In genomic region chr1:22118266-22118772, GRCm38 (mm10) we compare ENCODE assay signal across 27 mouse cellular contexts.
DNase-seq lines count a peak whose midpoint lies in the region; ATAC-seq and TF ChIP-seq lines count a peak whose summit lies in the region.
"Had no signal": no experiment of that assay in that cellular context is flagged by ENCODE, and none has a peak within 500 bp of the region (broad histone marks: within the 10 kb centered on the region; RNA-seq: fewer than 3 reads in every experiment).

No protein-coding gene starts in this region.

- peak; percentile 4 for DNase-seq in embryo, embryonic 11 days
- DNase-seq in embryo, embryonic 10 days (ENCODE audit: low spot score): no peak
- no peak for DNase-seq in kidney, adult 8-10 months
- DNase-seq in lung, embryonic 14.5 days: peak; percentile 1
- DNase-seq in lung, postnatal 0 days (ENCODE audit: low spot score): no peak
- DNase-seq in embryonic facial prominence, embryonic 14.5 days (ENCODE audit: low spot score): peak; percentile 60
- DNase-seq in stomach, postnatal 0 days (ENCODE audit: low spot score): no peak
- DNase-seq: adrenal gland, postnatal 10 days; adrenal gland, postnatal 36 days; B cell, adult 2 months; cerebellum, adult 18-20 months; cerebellum, adult 9-10 months; cerebellum, postnatal 14 days; gastrocnemius, adult 2 months; gastrocnemius, postnatal 14 days; heart, adult 11 months had no signal

- no peaks in the 10 kb centered on the region for H3K36me3 ChIP-seq in kidney, embryonic 15.5 days
- H3K36me3 ChIP-seq in lung, embryonic 14.5 days (ENCODE audit: insufficient read depth): no peaks in the 10 kb centered on the region
- no peaks in the 10 kb centered on the region for H3K36me3 ChIP-seq in lung, postnatal 0 days (ENCODE audit: insufficient read depth, low read length)
- no peaks in the 10 kb centered on the region for H3K36me3 ChIP-seq in embryonic facial prominence, embryonic 14.5 days (ENCODE audit: control insufficient read depth, insufficient read depth, low read length)
- H3K36me3 ChIP-seq in stomach, postnatal 0 days (ENCODE audit: control insufficient read depth, insufficient read depth, low read length): no peaks in the 10 kb centered on the region
- H3K36me3 ChIP-seq: embryonic facial prominence, embryonic 12.5 days; forebrain, embryonic 10.5 days; G1E; hindbrain, embryonic 12.5 days; hindbrain, embryonic 15.5 days had no signal

- no peaks in the 10 kb centered on the region for H3K9me3 ChIP-seq in kidney, embryonic 15.5 days (replicated peaks)
- no peaks in the 10 kb centered on the region for H3K9me3 ChIP-seq in lung, embryonic 14.5 days (ENCODE audit: low read depth, low read length)
- H3K9me3 ChIP-seq in lung, postnatal 0 days (ENCODE audit: low read length): no peaks in the 10 kb centered on the region
- no peaks in the 10 kb centered on the region for H3K9me3 ChIP-seq in embryonic facial prominence, embryonic 14.5 days (ENCODE audit: control insufficient read depth, low read length)
- H3K9me3 ChIP-seq in stomach, postnatal 0 days (ENCODE audit: control insufficient read depth, low read length): no peaks in the 10 kb centered on the region
- H3K9me3 ChIP-seq: embryonic facial prominence, embryonic 12.5 days; forebrain, embryonic 10.5 days; forebrain, embryonic 13.5 days; G1E; hindbrain, embryonic 12.5 days; hindbrain, embryonic 15.5 days had no signal

- no peak overlapping the region for H3K4me2 ChIP-seq in kidney, embryonic 15.5 days
- no peak overlapping the region for H3K4me2 ChIP-seq in lung, embryonic 14.5 days
- H3K4me2 ChIP-seq in lung, postnatal 0 days (replicated peaks; ENCODE audit: low read depth, low read length): no peak overlapping the region
- H3K4me2 ChIP-seq in embryonic facial prominence, embryonic 14.5 days (ENCODE audit: low read depth, low read length): no peak overlapping the region
- H3K4me2 ChIP-seq in stomach, postnatal 0 days (replicated peaks; ENCODE audit: low read depth): no peak overlapping the region
- H3K4me2 ChIP-seq: embryonic facial prominence, embryonic 12.5 days; forebrain, embryonic 13.5 days; heart, embryonic 11.5 days; hindbrain, embryonic 12.5 days; hindbrain, embryonic 15.5 days had no signal

- no peak overlapping the region for H3K9ac ChIP-seq in kidney, embryonic 15.5 days
- no peak overlapping the region for H3K9ac ChIP-seq in lung, embryonic 14.5 days
- H3K9ac ChIP-seq in lung, postnatal 0 days (replicated peaks; ENCODE audit: low read depth): no peak overlapping the region
- no peak overlapping the region for H3K9ac ChIP-seq in embryonic facial prominence, embryonic 14.5 days (ENCODE audit: low read depth, low read length)
- no peak overlapping the region for H3K9ac ChIP-seq in stomach, postnatal 0 days (ENCODE audit: low read length)
- H3K9ac ChIP-seq: embryonic facial prominence, embryonic 12.5 days; forebrain, embryonic 13.5 days; hindbrain, embryonic 12.5 days; hindbrain, embryonic 15.5 days had no signal

- no peak for TF ChIP-seq CTCF in lung, embryonic 14.5 days (IDR thresholded peaks at IDR 0.05; ENCODE audit: low read depth)
- TF ChIP-seq CTCF in lung, postnatal 0 days (IDR thresholded peaks at IDR 0.05): no peak
- TF ChIP-seq CTCF in stomach, postnatal 0 days (IDR thresholded peaks at IDR 0.05; ENCODE audit: low read depth): no peak

- 31% methylated on average over 4 of the region's 4 CpGs for WGBS in kidney, embryonic 15.5 days
- 44% methylated on average over 4 of the region's 4 CpGs for WGBS in lung, embryonic 14.5 days
- 44% methylated on average over 4 of the region's 4 CpGs for WGBS in lung, postnatal 0 days
- WGBS in embryonic facial prominence, embryonic 14.5 days: 26% methylated on average over 4 of the region's 4 CpGs
- 59% methylated on average over 4 of the region's 4 CpGs for WGBS in stomach, postnatal 0 days

- no peaks in the 10 kb centered on the region for H3K27me3 ChIP-seq in kidney, embryonic 15.5 days
- no peaks in the 10 kb centered on the region for H3K27me3 ChIP-seq in lung, embryonic 14.5 days (ENCODE audit: insufficient read depth, low read length)
- no peaks in the 10 kb centered on the region for H3K27me3 ChIP-seq in lung, postnatal 0 days (replicated peaks; ENCODE audit: insufficient read depth, low read length)
- no peaks in the 10 kb centered on the region for H3K27me3 ChIP-seq in embryonic facial prominence, embryonic 14.5 days (replicated peaks; ENCODE audit: control insufficient read depth, insufficient read depth, low read length)
- no peaks in the 10 kb centered on the region for H3K27me3 ChIP-seq in stomach, postnatal 0 days (ENCODE audit: control insufficient read depth, insufficient read depth, low read length)
- H3K27me3 ChIP-seq: CH12.LX; forebrain, embryonic 13.5 days; hindbrain, embryonic 12.5 days; hindbrain, embryonic 15.5 days had no signal

- no peak overlapping the region for H3K4me3 ChIP-seq in kidney, embryonic 15.5 days (replicated peaks)
- no peak overlapping the region for H3K4me3 ChIP-seq in lung, embryonic 14.5 days (ENCODE audit: low read depth, low read length)
- H3K4me3 ChIP-seq in lung, postnatal 0 days (ENCODE audit: low read depth, low read length): no peak overlapping the region
- H3K4me3 ChIP-seq in embryonic facial prominence, embryonic 14.5 days (ENCODE audit: low read depth, low read length): no peak overlapping the region
- no peak overlapping the region for H3K4me3 ChIP-seq in stomach, postnatal 0 days (ENCODE audit: low read depth, low read length)
- H3K4me3 ChIP-seq: embryonic facial prominence, embryonic 12.5 days; forebrain, embryonic 10.5 days; forebrain, embryonic 13.5 days; gastrocnemius, adult 2 months; hindbrain, embryonic 12.5 days; hindbrain, embryonic 15.5 days had no signal

- H3K4me1 ChIP-seq in kidney, embryonic 15.5 days: no peaks in the 10 kb centered on the region
- H3K4me1 ChIP-seq in lung, embryonic 14.5 days (ENCODE audit: insufficient read depth): no peaks in the 10 kb centered on the region
- no peaks in the 10 kb centered on the region for H3K4me1 ChIP-seq in lung, postnatal 0 days (ENCODE audit: insufficient read depth, low read depth, low read length)
- peaks cover 6% of the 10 kb centered on the region; the same call in 1 of the 2 replicates for H3K4me1 ChIP-seq in embryonic facial prominence, embryonic 14.5 days (ENCODE audit: control insufficient read depth, insufficient read depth, low read length)
- H3K4me1 ChIP-seq in stomach, postnatal 0 days (replicated peaks; ENCODE audit: control insufficient read depth, insufficient read depth): no peaks in the 10 kb centered on the region
- H3K4me1 ChIP-seq: forebrain, embryonic 10.5 days; forebrain, embryonic 13.5 days; hindbrain, embryonic 12.5 days; hindbrain, embryonic 15.5 days had no signal

- no peak for TF ChIP-seq EP300 in lung, postnatal 0 days (IDR thresholded peaks at IDR 0.05)
- no peak for TF ChIP-seq EP300 in stomach, postnatal 0 days (optimal IDR thresholded peaks at IDR 0.05)

- no peak overlapping the region for H3K27ac ChIP-seq in kidney, embryonic 15.5 days
- no peak overlapping the region for H3K27ac ChIP-seq in lung, embryonic 14.5 days (ENCODE audit: low read depth)
- H3K27ac ChIP-seq in lung, postnatal 0 days (ENCODE audit: low read length): no peak overlapping the region
- H3K27ac ChIP-seq in embryonic facial prominence, embryonic 14.5 days (replicated peaks; ENCODE audit: low read depth, low read length): no peak overlapping the region
- no peak overlapping the region for H3K27ac ChIP-seq in stomach, postnatal 0 days (replicated peaks)
- H3K27ac ChIP-seq: embryonic facial prominence, embryonic 12.5 days; forebrain, embryonic 10.5 days; forebrain, embryonic 13.5 days; gastrocnemius, adult 2 months; hindbrain, embryonic 12.5 days; hindbrain, embryonic 15.5 days had no signal

- peak; percentile 79 for ATAC-seq in kidney, embryonic 15.5 days (replicated peaks; ENCODE audit: low FRiP score)
- ATAC-seq in lung, embryonic 14.5 days (ENCODE audit: insufficient read depth): no peak
- ATAC-seq in lung, postnatal 0 days: no peak
- peak; percentile 71; the same call in 1 of the 2 replicates for ATAC-seq in embryonic facial prominence, embryonic 14.5 days (ENCODE audit: low read depth)
- ATAC-seq in stomach, postnatal 0 days (ENCODE audit: low FRiP score, low TSS enrichment): no peak
- ATAC-seq: forebrain, embryonic 13.5 days; forebrain, embryonic 16.5 days; Patski had no signal

Comparison
In these comparisons a context has a peak if more than half of its experiments do, and no peak if none do; other contexts are left out.
1. DNase-seq: peak in embryo, embryonic 11 days (single experiment), lung, embryonic 14.5 days (single experiment) and embryonic facial prominence, embryonic 14.5 days (single experiment); none in embryo, embryonic 10 days (single experiment), kidney, adult 8-10 months (0 of 2), lung, postnatal 0 days (single experiment) and stomach, postnatal 0 days (single experiment).
2. ATAC-seq: peak in kidney, embryonic 15.5 days (single experiment) and embryonic facial prominence, embryonic 14.5 days (single experiment); none in lung, embryonic 14.5 days (single experiment), lung, postnatal 0 days (single experiment) and stomach, postnatal 0 days (single experiment).